Mouse (Mus musculus) gastrocnemius, postnatal 36 days (tissue): ENCODE data around the gene Sirt3. TPM values are rescaled to one million over a fixed set of nuclear protein-coding genes. Genes with fewer than 3 reads are reported as not detected.

Source experiments
- DNase-seq, 2 experiments: peaks; one replicate each; pipeline ENCODE4 v3.0.0; 2022
- intact Hi-C: fragments of 180-260 bp; cut with DNase I; formaldehyde crosslinking; loops from one replicate; pipeline ENCODE4 v1.15.1; 2025
- total RNA-seq, 2 experiments: library from RNA; stranded (reverse); gene quantifications; 2 replicates each; pipeline ENCODE4 v1.2.3; 2021

Sirt3 gene
- total RNA-seq, 2 experiments from 2014 or later, result 26.0 to 26.3 TPM

DNA sequence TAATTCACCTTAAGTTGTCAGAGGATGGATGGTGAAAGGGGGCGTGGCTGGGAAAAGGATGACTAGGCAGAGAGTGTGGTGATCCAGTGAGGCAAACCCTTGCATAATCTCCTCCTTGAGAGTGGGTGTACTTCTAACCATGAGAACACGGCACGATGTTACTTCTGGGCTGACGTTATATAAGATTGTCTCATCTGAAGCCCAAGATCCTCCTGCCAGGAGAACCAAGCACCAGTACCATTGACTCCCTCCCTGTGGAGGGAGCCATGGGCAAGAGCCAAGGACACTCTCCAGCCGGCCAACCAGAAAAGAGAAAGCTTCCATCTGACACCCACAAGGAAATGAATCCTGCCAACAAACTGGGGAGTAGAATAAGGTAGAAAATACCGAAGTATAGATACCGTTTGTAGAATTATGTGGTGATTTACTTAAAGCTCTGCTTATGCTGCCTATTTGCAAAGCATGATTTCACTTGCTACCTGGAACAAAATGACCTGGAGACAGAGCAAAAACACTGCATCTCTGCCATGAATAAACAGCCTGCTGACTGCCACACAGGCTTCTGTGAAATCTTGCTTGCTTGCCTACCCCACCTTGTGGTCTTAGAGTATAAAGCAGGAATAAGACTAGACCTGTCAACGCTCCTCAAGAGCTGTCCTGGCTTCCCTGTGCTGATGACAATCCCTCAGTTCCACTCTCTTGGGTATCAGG, 53.8 kb downstream of the Sirt3 start:
- intact Hi-C loops, result no loop called here

DNA sequence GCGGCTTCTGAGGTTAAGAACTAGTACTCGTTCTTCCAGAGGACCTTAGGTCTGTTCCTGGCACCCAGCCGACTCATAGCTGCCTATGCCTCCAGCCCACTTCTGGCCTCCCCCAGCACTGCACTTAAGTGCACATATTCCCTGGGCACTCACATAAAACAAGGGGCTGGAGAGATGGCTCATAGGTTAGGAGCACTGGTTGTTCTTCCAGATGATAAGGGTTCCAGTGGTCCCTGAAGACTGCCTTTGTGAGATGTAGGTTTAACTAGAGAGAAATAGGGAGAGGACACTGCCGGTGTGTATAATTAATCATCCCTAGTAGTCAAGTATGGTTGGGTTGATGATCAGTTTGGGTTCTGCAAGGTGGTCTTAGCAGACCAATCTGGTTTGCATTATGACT, 59.4 kb downstream of the Sirt3 start:
- intact Hi-C loops, result no loop called here
- DNase-seq, result no peak

More for the DNA sequence above, 53.8 kb downstream of the Sirt3 start:
- DNase-seq, result no peak

DNA sequence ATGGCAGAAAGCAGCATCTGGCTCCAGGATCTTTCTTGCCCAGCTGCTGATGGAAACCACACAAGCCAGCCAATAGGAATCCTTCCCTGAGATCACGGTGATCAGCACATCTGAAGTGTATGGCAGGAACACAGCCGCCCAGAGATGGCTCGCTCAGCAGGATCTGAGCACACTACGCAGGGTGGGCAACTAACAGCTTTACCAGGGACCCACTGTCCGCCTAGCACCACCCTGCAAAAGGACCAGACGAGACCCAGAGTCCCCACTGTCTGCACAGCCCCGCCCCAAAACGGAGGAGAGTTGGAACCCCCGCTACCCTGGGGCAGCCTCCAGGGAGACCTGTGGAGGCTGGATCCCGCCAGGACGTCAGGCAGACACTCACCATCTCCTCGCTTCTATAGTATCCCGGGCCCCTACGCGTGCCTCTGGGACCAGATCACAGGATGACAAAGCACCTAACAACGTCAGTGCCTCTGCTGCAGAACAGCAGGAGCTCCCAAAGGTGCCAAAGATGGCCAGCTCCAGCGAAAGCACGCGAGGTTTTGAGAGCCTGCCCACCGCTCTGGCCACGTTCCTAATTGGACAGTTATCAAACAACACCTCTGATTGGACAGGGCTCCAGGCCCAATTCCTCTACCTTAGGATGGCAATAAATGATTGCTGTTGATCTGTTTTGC, 60.3 kb downstream of the Sirt3 start, which contains the start of gene Zfp941:
Zfp941 (minus strand) TSS at position 526 of the 677 bp plus-strand sequence.
- DNase-seq, result no peak
- intact Hi-C loops, result no loop called here

DNA sequence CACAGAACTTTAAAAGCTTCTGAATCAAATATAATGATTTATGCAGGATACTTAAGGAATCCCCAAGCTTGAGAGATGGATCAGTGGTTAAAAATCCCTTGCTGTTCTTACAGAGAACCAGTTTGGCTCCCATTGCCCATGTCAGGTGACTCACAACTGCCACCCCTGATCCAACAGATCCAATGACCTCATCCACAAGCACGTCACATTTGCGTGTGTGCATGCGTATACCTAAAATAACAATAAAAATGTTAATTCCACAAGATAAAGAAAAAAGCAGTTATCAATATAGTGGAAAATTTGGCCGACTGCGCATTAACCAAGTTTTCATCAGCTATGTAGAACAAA, 60.8 kb downstream of the Sirt3 start:
- intact Hi-C loops, result no loop called here
- no peak for DNase-seq

- intact Hi-C loops, result no loop called here
- no peak for DNase-seq
These were observed 61.9 kb downstream of the Sirt3 start for GRCm38 (mm10) chr7:140820173-140820572.

Other genes with a start within 250 kb of the Sirt3 start
- gene Olfr53, start 235.9 kb downstream of the Sirt3 start, total RNA-seq, result not detected
- gene Olfr539, start 222.4 kb downstream of the Sirt3 start, total RNA-seq, result not detected
- gene Olfr45, start 200.4 kb downstream of the Sirt3 start, total RNA-seq, result not detected
- not detected for gene Olfr541, start 185.0 kb downstream of the Sirt3 start, total RNA-seq
- gene Cyp2e1, start 118.6 kb downstream of the Sirt3 start, total RNA-seq, result 10 to 100 TPM; 10.2 to 16.8 TPM
- not detected for gene Syce1, start 94.5 kb downstream of the Sirt3 start, total RNA-seq
- gene Zfp941, start 60.1 kb downstream of the Sirt3 start, total RNA-seq, result under 1 TPM in 1 of 2 experiments, not detected in 1; 0.07 TPM
- not detected for gene Urah, start 47.3 kb downstream of the Sirt3 start, total RNA-seq
- gene Scgb1c1, start 36.8 kb downstream of the Sirt3 start, total RNA-seq, result not detected
- gene Odf3, start 34.5 kb downstream of the Sirt3 start, total RNA-seq, result not detected
- not detected for gene Gm45785, start 26.0 kb downstream of the Sirt3 start, total RNA-seq
- gene Ric8a, start 25.4 kb downstream of the Sirt3 start, total RNA-seq, result 10 to 100 TPM; 12.6 to 14.9 TPM
- gene Bet1l, start 24.7 kb downstream of the Sirt3 start, total RNA-seq, result 1 to 10 TPM; 5.2 to 7.9 TPM
- gene Psmd13, start 341 bp downstream of the Sirt3 start, total RNA-seq, result 10 to 100 TPM; 78.3 to 78.9 TPM
- 1,000 to 10,000 TPM; 1,837 to 1,924 TPM for gene Cox8b, start 18.1 kb upstream of the Sirt3 start, total RNA-seq
- not detected for gene Nlrp6, start 38.6 kb upstream of the Sirt3 start, total RNA-seq
- gene Pgghg, start 59.1 kb upstream of the Sirt3 start, total RNA-seq, result 1 to 10 TPM; 3.6 to 4.6 TPM
- under 1 TPM in 1 of 2 experiments, not detected in 1; 0.35 TPM for gene Ifitm5, start 68.0 kb upstream of the Sirt3 start, total RNA-seq
- gene Gm45717, start 73.6 kb upstream of the Sirt3 start, total RNA-seq, result not detected
- gene Ifitm2, start 73.7 kb upstream of the Sirt3 start, total RNA-seq, result 10 to 100 TPM; 50.9 to 51.8 TPM
- gene Ifitm1, start 84.9 kb upstream of the Sirt3 start, total RNA-seq, result under 1 TPM in 1 of 2 experiments, not detected in 1; 0.77 TPM
- gene Ifitm3, start 128.5 kb upstream of the Sirt3 start, total RNA-seq, result 10 to 100 TPM; 30.2 to 45.6 TPM
- gene Ifitm6, start 135.6 kb upstream of the Sirt3 start, total RNA-seq, result not detected
- not detected for gene Gm17387, start 146.8 kb upstream of the Sirt3 start, total RNA-seq
- gene B4galnt4, start 178.8 kb upstream of the Sirt3 start, total RNA-seq, result under 1 TPM; 0.20 to 0.22 TPM
- under 1 TPM in 1 of 2 experiments, not detected in 1; 0.12 TPM for gene Pkp3, start 195.9 kb upstream of the Sirt3 start, total RNA-seq
- gene Sigirr, start 218.3 kb upstream of the Sirt3 start, total RNA-seq, result 1 to 10 TPM; 1.7 to 2.0 TPM
- not detected for gene Ano9, start 235.5 kb upstream of the Sirt3 start, total RNA-seq
- gene Ptdss2, start 240.1 kb upstream of the Sirt3 start, total RNA-seq, result 10 to 100 TPM; 15.9 to 18.7 TPM